Mouse (Mus musculus): ENCODE measurements around the gene Slc17a9. TPM values are rescaled to one million over a fixed set of nuclear protein-coding genes. Genes with fewer than 3 reads are reported as not detected.
A peak's percentile ranks its signal among the peaks of the same experiment; 100 is the strongest.

Slc17a9 gene
- total and polyA plus RNA-seq, 2 experiments from 2014 or later: 0.29 to 0.68 TPM

DNA sequence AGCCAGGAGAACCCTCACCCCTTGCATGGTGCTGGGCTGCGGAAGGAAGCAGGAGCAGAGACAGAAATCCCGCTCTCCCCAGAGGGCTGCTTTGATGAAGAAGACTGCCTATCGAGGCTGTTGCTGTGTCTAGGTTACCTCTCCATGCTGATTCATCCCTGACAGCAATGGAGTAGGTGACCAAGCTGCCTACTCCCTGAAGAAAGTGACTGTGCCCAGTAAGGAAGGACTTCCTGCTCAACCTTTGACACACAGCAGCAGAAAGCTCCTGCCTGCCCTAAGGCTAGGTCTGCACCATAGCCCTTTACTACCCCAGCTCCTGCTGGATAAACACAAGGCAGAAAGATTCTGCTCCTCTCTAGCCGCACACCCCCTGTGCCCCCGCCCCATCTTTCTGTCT is 23.8 kb downstream of the Slc17a9 start:
- Histone ChIP-seq H3K4me2 (ENCODE audit: low read depth, low read length) (no peak overlapping the region), H3K4me3 (ENCODE audit: low read length) (no peak overlapping the region), H3K27ac (no peak overlapping the region), H3K9me3 (ENCODE audit: low read length) (no peaks in the 10 kb centered on the region), H3K9ac (replicated peaks; ENCODE audit: low read length) (no peak overlapping the region), H3K27me3 (ENCODE audit: insufficient read depth, low read length) (no peaks in the 10 kb centered on the region), H3K4me1 (ENCODE audit: insufficient read depth, low read length) (no peaks in the 10 kb centered on the region), H3K36me3 (ENCODE audit: insufficient read depth, low read length) (no peaks in the 10 kb centered on the region)
- no peak for ATAC-seq
- WGBS: 59% methylated on average over 5 of the region's 5 CpGs
- no peak for DNase-seq (ENCODE audit: low spot score)
- TF ChIP-seq CTCF (IDR thresholded peaks at IDR 0.05; ENCODE audit: low read depth): no peak

DNA sequence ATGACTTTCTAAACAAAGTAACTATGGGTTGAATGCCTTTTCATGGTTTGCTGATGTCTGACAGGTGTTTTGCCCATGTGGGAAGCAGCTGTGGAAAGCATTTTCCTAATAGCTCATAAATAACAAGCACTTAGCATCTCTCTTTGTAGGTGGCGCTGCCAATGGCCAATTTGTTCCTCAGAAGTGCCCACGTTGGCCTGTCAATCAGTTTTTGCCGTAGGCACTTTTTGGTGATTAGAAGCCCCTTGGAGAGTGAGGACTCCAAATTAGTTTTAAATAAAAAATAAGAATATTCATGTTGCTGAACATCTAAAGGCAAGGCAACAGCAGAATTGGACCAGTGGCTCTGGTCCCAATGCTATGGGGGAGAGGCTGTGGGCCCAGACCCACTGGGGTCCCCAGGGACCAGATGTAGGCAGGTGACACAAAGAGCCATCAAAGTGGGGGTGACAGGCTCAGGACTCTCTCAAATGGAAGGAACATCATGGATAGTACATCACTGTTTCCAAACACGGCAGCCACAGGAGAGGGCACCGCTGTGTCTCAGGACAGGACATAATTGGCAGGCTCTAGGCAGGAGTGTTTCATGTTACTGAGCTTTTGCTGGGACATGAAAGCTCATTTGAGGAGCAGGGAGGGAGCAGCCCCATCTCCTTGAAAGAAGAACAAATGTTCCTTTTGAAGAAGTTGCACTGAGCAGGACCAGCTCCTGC is 30.1 kb downstream of the Slc17a9 start:
- WGBS: 55% methylated on average over 5 of the region's 5 CpGs
- Histone ChIP-seq H3K4me2 (ENCODE audit: low read depth, low read length) (no peak overlapping the region), H3K9me3 (ENCODE audit: low read length) (no peaks in the 10 kb centered on the region), H3K36me3 (ENCODE audit: insufficient read depth, low read length) (no peaks in the 10 kb centered on the region), H3K4me3 (ENCODE audit: low read length) (no peak overlapping the region), H3K9ac (replicated peaks; ENCODE audit: low read length) (no peak overlapping the region), H3K27ac (no peak overlapping the region), H3K4me1 (ENCODE audit: insufficient read depth, low read length) (peaks cover 5% of the 10 kb centered on the region), H3K27me3 (ENCODE audit: insufficient read depth, low read length) (no peaks in the 10 kb centered on the region)
- ATAC-seq: no peak
- no peak for TF ChIP-seq CTCF (IDR thresholded peaks at IDR 0.05; ENCODE audit: low read depth)
- DNase-seq (ENCODE audit: low spot score): peak; percentile 34

DNA sequence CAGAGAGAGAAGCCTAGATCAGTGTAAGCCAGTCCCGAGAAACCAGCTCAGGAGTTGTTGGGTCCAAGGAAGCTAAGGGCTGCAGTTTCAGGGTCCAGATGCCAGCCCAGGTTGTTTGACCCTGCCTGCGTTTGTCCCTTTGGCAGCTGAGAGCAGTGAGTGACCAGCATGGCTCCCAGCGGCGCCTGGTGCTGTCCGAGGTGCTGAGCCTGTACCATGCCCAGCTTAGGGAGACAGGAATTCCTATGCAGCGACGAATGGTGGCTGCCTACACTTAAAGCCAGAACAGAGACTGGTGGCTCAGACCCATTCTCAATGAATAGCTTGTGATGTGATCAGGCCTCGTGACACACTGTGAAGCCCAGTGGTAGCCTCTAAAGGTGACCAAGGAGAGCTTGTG is 30.8 kb downstream of the Slc17a9 start:
- Histone ChIP-seq H3K27ac (no peak overlapping the region), H3K4me1 (ENCODE audit: insufficient read depth, low read length) (peaks cover 5% of the 10 kb centered on the region), H3K27me3 (ENCODE audit: insufficient read depth, low read length) (no peaks in the 10 kb centered on the region), H3K36me3 (ENCODE audit: insufficient read depth, low read length) (no peaks in the 10 kb centered on the region), H3K9ac (replicated peaks; ENCODE audit: low read length) (no peak overlapping the region), H3K4me3 (ENCODE audit: low read length) (no peak overlapping the region), H3K9me3 (ENCODE audit: low read length) (no peaks in the 10 kb centered on the region), H3K4me2 (ENCODE audit: low read depth, low read length) (no peak overlapping the region)
- peak; percentile 53 for DNase-seq (ENCODE audit: low spot score)
- WGBS: 16% methylated on average over 8 of the region's 8 CpGs
- peak; percentile 33; the same call in 1 of the 2 replicates for ATAC-seq
- TF ChIP-seq CTCF (IDR thresholded peaks at IDR 0.05; ENCODE audit: low read depth): no peak

DNA sequence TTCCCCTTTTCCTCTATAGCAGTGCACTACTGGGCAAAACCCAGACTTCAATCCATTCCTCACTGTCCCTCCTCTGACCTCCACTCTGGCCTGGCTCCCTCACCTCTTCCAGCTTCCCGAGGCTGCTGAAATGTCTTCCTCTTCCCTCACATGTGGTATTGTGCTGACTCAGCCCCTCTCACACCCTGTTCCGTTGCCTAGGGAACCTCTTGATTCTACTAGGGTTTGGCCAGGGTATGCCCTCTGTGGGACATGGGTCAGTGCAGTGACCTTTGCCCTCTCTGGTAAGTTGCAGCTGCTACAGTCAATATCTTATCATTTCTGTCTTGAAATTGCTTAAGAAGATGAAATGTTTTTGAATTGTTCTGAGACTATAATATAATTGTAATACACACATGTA is 31.7 kb downstream of the Slc17a9 start:
- no peak overlapping the region for H3K9ac ChIP-seq (replicated peaks; ENCODE audit: low read length)
- no peaks in the 10 kb centered on the region for H3K36me3 ChIP-seq (ENCODE audit: insufficient read depth, low read length)
- TF ChIP-seq CTCF (IDR thresholded peaks at IDR 0.05; ENCODE audit: low read depth): no peak
- no peak overlapping the region for H3K27ac ChIP-seq
- ATAC-seq (no peak), DNase-seq (ENCODE audit: low spot score) (no peak)
- H3K4me3 ChIP-seq (ENCODE audit: low read length): no peak overlapping the region
- WGBS: 12% methylated on average over 2 of the region's 2 CpGs
- no peaks in the 10 kb centered on the region for H3K27me3 ChIP-seq (ENCODE audit: insufficient read depth, low read length)
- H3K4me1 ChIP-seq (ENCODE audit: insufficient read depth, low read length): peaks cover 5% of the 10 kb centered on the region
- H3K9me3 ChIP-seq (ENCODE audit: low read length): no peaks in the 10 kb centered on the region
- H3K4me2 ChIP-seq (ENCODE audit: low read depth, low read length): no peak overlapping the region

DNA sequence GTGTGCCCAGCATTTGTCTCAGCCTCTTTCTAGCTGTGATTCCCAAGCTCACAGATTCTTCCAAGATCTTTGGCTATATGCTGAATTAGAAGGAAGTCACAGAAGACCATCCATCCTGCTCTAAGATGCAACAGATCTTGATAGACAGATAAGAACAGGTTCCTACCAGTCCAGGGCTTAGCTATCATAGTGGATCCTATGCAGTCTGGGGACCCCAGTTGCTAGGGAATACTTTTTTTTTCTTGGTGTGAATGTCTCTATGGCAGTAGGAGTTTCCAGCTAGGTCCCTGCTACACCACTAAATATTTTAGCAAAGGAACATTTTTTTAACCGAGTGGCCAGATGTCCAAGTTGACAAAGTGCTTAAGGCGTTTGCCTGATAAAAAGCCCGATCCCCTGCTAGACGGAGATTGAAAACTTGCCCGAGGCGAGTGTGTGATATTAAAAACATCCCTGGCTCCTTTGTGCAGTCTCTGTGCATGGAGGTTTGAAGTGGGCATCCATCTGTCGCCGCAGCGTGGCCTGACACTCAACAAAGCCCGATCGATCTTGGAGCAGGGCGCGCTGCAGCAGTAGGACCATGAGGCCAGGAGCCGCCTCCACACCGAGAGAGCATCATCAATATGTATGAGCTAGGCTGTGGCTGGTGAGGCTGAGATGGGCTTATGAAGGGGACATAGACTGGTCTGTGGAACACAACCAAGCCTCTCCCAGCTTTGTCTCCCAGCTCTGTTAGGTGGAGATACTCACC is 33.6 kb downstream of the Slc17a9 start:
- H3K4me3 ChIP-seq (ENCODE audit: low read length): no peak overlapping the region
- ATAC-seq (peak; percentile 57; the same call in 1 of the 2 replicates), DNase-seq (ENCODE audit: low spot score) (peak; percentile 44)
- peaks cover 5% of the 10 kb centered on the region for H3K4me1 ChIP-seq (ENCODE audit: insufficient read depth, low read length)
- H3K9ac ChIP-seq (replicated peaks; ENCODE audit: low read length): no peak overlapping the region
- H3K4me2 ChIP-seq (ENCODE audit: low read depth, low read length): no peak overlapping the region
- no peak for TF ChIP-seq CTCF (IDR thresholded peaks at IDR 0.05; ENCODE audit: low read depth)
- no peaks in the 10 kb centered on the region for H3K27me3 ChIP-seq (ENCODE audit: insufficient read depth, low read length)
- WGBS: 19% methylated on average over 15 of the region's 15 CpGs
- no peaks in the 10 kb centered on the region for H3K36me3 ChIP-seq (ENCODE audit: insufficient read depth, low read length)
- H3K9me3 ChIP-seq (ENCODE audit: low read length): no peaks in the 10 kb centered on the region
- peak overlapping the region; percentile 45; the same call in 1 of the 2 replicates for H3K27ac ChIP-seq

DNA sequence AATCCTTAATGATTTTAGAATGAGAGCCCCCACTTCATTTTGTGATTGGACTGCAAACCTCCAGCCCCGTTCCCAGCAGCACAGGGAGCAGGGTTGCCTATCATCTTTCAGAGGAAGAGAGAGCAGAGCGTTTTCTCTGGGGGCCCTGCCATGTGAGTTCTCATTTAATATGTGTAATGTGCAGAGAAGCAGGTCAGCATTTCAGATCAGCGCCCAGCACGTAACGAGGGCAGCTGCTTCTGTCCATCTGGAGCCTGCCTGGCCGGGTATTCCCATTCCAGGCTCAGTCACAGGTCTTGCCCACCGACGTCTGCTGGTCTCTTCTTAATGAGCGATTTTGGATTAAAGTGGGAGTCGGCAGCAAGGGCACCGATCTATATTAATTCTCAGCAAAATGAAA is 39.9 kb downstream of the Slc17a9 start:
- H3K27me3 ChIP-seq (ENCODE audit: insufficient read depth, low read length): no peaks in the 10 kb centered on the region
- no peaks in the 10 kb centered on the region for H3K9me3 ChIP-seq (ENCODE audit: low read length)
- H3K4me1 ChIP-seq (ENCODE audit: insufficient read depth, low read length): no peaks in the 10 kb centered on the region
- H3K9ac ChIP-seq (replicated peaks; ENCODE audit: low read length): no peak overlapping the region
- H3K36me3 ChIP-seq (ENCODE audit: insufficient read depth, low read length): no peaks in the 10 kb centered on the region
- WGBS: 45% methylated on average over 11 of the region's 11 CpGs
- no peak overlapping the region for H3K4me2 ChIP-seq (ENCODE audit: low read depth, low read length)
- H3K4me3 ChIP-seq (ENCODE audit: low read length): no peak overlapping the region
- no peak overlapping the region for H3K27ac ChIP-seq
- TF ChIP-seq CTCF (IDR thresholded peaks at IDR 0.05; ENCODE audit: low read depth): no peak
- peak; percentile 65 for DNase-seq (ENCODE audit: low spot score)
- 0 out of 2 replicates have a peak, but pooled peaks have one; percentile 45 for ATAC-seq

DNA sequence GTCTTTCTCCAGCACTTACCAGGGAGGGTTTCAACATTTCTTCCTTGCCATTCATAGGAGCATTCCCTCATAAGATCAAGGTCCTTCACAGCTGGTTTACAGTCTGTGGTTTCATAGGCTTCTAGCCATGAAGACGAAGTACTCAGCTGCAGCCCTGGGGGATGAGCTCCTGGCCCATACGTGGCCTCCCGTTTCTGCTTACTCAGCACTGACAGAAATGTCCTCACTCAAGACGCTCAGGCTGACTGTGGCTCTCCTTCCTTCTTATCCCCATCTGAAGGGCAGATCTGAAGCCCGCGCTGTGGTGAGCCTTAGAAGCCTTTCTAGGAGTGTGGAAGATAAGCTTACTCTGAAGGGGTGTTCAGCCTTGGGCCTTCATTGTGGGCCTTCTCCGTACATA is 40.6 kb downstream of the Slc17a9 start:
- Histone ChIP-seq H3K27me3 (ENCODE audit: insufficient read depth, low read length) (no peaks in the 10 kb centered on the region), H3K4me2 (ENCODE audit: low read depth, low read length) (no peak overlapping the region), H3K36me3 (ENCODE audit: insufficient read depth, low read length) (no peaks in the 10 kb centered on the region), H3K4me1 (ENCODE audit: insufficient read depth, low read length) (no peaks in the 10 kb centered on the region), H3K9ac (replicated peaks; ENCODE audit: low read length) (no peak overlapping the region), H3K9me3 (ENCODE audit: low read length) (no peaks in the 10 kb centered on the region), H3K27ac (no peak overlapping the region), H3K4me3 (ENCODE audit: low read length) (no peak overlapping the region)
- no peak for TF ChIP-seq CTCF (IDR thresholded peaks at IDR 0.05; ENCODE audit: low read depth)
- WGBS: 68% methylated on average over 7 of the region's 7 CpGs
- ATAC-seq (no peak), DNase-seq (ENCODE audit: low spot score) (no peak)
